Mouse (Mus musculus): Measurements from ENCODE around the gene Dbh. TPM values are rescaled to one million over a fixed set of nuclear protein-coding genes. Genes with fewer than 3 reads are reported as not detected.

The Dbh gene
- polyA plus RNA-seq, 1 experiment from 2014 or later = 0.51 TPM

GRCm38 (mm10) chr2:27228809-27229480 lies 63.9 kb downstream of the Dbh start:
- Histone ChIP-seq H3K9ac (no peak overlapping the region), H3K36me3 (peaks cover 5% of the 10 kb centered on the region; the same call in 1 of the 2 replicates), H3K4me2 (no peak overlapping the region), H3K27ac (no peak overlapping the region), H3K4me3 (no peak overlapping the region), H3K27me3 (0 out of 2 replicates have a peak, but pooled peaks cover 1% of the 10 kb centered on the region), H3K9me3 (no peaks in the 10 kb centered on the region), H3K4me1 (0 out of 2 replicates have a peak, but pooled peaks cover 10% of the 10 kb centered on the region)
- 78% methylated on average over 5 of the region's 5 CpGs for WGBS
- no peak for ATAC-seq (ENCODE audit: insufficient number of reproducible peaks, low FRiP score, low TSS enrichment, low read depth)

- no peak overlapping the region for H3K4me2 ChIP-seq
- H3K36me3 ChIP-seq = peaks cover 6% of the 10 kb centered on the region; the same call in 1 of the 2 replicates
- no peak overlapping the region for H3K9ac ChIP-seq
- H3K27me3 ChIP-seq = 0 out of 2 replicates have a peak, but pooled peaks cover 2% of the 10 kb centered on the region
- no peak overlapping the region for H3K4me3 ChIP-seq
- 55% methylated on average over 2 of the region's 2 CpGs for WGBS
- no peaks in the 10 kb centered on the region for H3K9me3 ChIP-seq
- H3K27ac ChIP-seq = no peak overlapping the region
- no peak for ATAC-seq (ENCODE audit: insufficient number of reproducible peaks, low FRiP score, low TSS enrichment, low read depth)
- 0 out of 2 replicates have a peak, but pooled peaks cover 10% of the 10 kb centered on the region for H3K4me1 ChIP-seq
Observed at GRCm38 (mm10) chr2:27229481-27230105, 64.6 kb downstream of the Dbh start.

GRCm38 (mm10) chr2:27232376-27232775 lies 67.3 kb downstream of the Dbh start:
- no peak for ATAC-seq (ENCODE audit: insufficient number of reproducible peaks, low FRiP score, low TSS enrichment, low read depth)

More at GRCm38 (mm10) chr2:27232376-27232775, 67.3 kb downstream of the Dbh start:
- H3K9ac ChIP-seq = no peak overlapping the region
- peaks cover 6% of the 10 kb centered on the region; the same call in 1 of the 2 replicates for H3K36me3 ChIP-seq
- H3K4me1 ChIP-seq = 0 out of 2 replicates have a peak, but pooled peaks cover 7% of the 10 kb centered on the region
- H3K27ac ChIP-seq = no peak overlapping the region
- peaks cover 9% of the 10 kb centered on the region; the same call in 1 of the 2 replicates for H3K27me3 ChIP-seq
- WGBS = 24% methylated on average over 7 of the region's 7 CpGs
- H3K9me3 ChIP-seq = no peaks in the 10 kb centered on the region
- H3K4me3 ChIP-seq = no peak overlapping the region
- no peak overlapping the region for H3K4me2 ChIP-seq

Other genes starting within 250 kb of the Dbh start
- 32.4 and 41.0 TPM in 2 replicates for gene Surf2, start 248.9 kb upstream of the Dbh start, polyA plus RNA-seq (2015; fragmentation: Nextera tagmentation; extraction: Ambion mirVana)
- gene Surf1, start 248.7 kb upstream of the Dbh start, polyA plus RNA-seq (2015; fragmentation: Nextera tagmentation; extraction: Ambion mirVana) = 58.0 and 61.3 TPM in 2 replicates
- 323 and 330 TPM in 2 replicates for gene Surf4, start 231.3 kb upstream of the Dbh start, polyA plus RNA-seq (2015; fragmentation: Nextera tagmentation; extraction: Ambion mirVana)
- gene Stkld1, start 231.2 kb upstream of the Dbh start, polyA plus RNA-seq (2015; fragmentation: Nextera tagmentation; extraction: Ambion mirVana) = 0.06 and 0.17 TPM in 2 replicates
- 45.2 and 45.9 TPM in 2 replicates for gene Rexo4, start 200.8 kb upstream of the Dbh start, polyA plus RNA-seq (2015; fragmentation: Nextera tagmentation; extraction: Ambion mirVana)
- 0.06 TPM in 1 of 2 replicates, not detected in the other for gene Adamts13, start 191.8 kb upstream of the Dbh start, polyA plus RNA-seq (2015; fragmentation: Nextera tagmentation; extraction: Ambion mirVana)
- gene Cacfd1, start 155.3 kb upstream of the Dbh start, polyA plus RNA-seq (2015; fragmentation: Nextera tagmentation; extraction: Ambion mirVana) = 72.3 and 79.5 TPM in 2 replicates
- gene Slc2a6, start 137.2 kb upstream of the Dbh start, polyA plus RNA-seq (2015; fragmentation: Nextera tagmentation; extraction: Ambion mirVana) = 0.63 and 1.0 TPM in 2 replicates
- gene Mymk, start 93.1 kb upstream of the Dbh start, polyA plus RNA-seq (2015; fragmentation: Nextera tagmentation; extraction: Ambion mirVana) = 36.7 and 79.4 TPM in 2 replicates
- gene Adamtsl2, start 85.9 kb upstream of the Dbh start, polyA plus RNA-seq (2015; fragmentation: Nextera tagmentation; extraction: Ambion mirVana) = 9.1 and 11.7 TPM in 2 replicates
- gene Fam163b, start 22.7 kb upstream of the Dbh start, polyA plus RNA-seq (2015; fragmentation: Nextera tagmentation; extraction: Ambion mirVana) = 0.08 and 0.16 TPM in 2 replicates
- 8.6 and 10.3 TPM in 2 replicates for gene Sardh, start 83.1 kb downstream of the Dbh start, polyA plus RNA-seq (2015; fragmentation: Nextera tagmentation; extraction: Ambion mirVana)

Data from limb, embryonic 15.5 days (tissue).